In the genomic region with DNA sequence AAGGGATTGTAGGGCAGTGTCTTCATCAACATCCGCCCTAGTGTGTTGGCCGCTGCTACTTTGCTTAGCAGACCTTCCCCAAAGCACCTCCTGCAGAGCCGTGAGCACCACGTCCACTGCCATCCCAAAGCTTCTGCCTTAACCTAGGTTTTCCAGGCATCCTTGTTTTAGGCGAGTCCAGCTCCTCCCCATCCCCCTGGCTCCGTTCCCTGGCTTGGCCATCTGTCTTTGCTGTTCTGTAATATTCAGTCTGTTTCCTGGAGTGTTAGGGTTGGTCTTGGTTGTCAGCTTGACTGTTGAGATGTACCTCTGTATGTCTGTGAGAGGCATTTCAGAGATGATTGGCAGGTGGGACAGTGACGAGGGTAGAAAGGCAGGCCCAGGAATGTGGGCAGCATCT, we compare ENCODE assay signal across 17 mouse cellular contexts.
A peak's percentile ranks its signal among the peaks of the same experiment; 100 is the strongest.
DNase-seq lines count a peak whose midpoint lies in the region; ATAC-seq and TF ChIP-seq lines count a peak whose summit lies in the region.
"Had no signal": no experiment of that assay in that cellular context is flagged by ENCODE, and none has a peak within 500 bp of the region (broad histone marks: within the 10 kb centered on the region; RNA-seq: fewer than 3 reads in every experiment).

No protein-coding gene starts in this region.

- ATAC-seq in CD4-positive, CD25-positive, alpha-beta regulatory T cell, adult 4 months = no peak
- ATAC-seq: hindbrain, embryonic 16.5 days; intestine, embryonic 16.5 days had no signal

- intact Hi-C loops in gastrocnemius, postnatal 14 days (cut with DNase I; ENCODE audit: low total_unique reads) = no loop called here
- intact Hi-C loops in gastrocnemius, adult 2 months (cut with DNase I) = no loop called here

- no peak for TF ChIP-seq CTCF in gastrocnemius, adult 2 months (IDR thresholded peaks at IDR 0.05)

- DNase-seq in right cerebral cortex, adult 18-20 months = peak; percentile 28
- DNase-seq in right cerebral cortex, postnatal 14 days = no peak
- DNase-seq in cerebellum, postnatal 10 days = peak; percentile 82 to 89
- DNase-seq in layer of hippocampus, postnatal 36 days = peak; percentile 13 to 19
- DNase-seq in gastrocnemius, postnatal 14 days = no peak
- no peak for DNase-seq in gastrocnemius, adult 2 months
- DNase-seq: adrenal gland, adult 2 months; lung, postnatal 10 days; spleen, adult 18-20 months; thymus, postnatal 36 days had no signal

- H3K27ac ChIP-seq in gastrocnemius, adult 2 months = no peak overlapping the region
- H3K27ac ChIP-seq: embryonic facial prominence, embryonic 10.5 days; heart, embryonic 15.5 days; limb, embryonic 15.5 days; liver, embryonic 15.5 days had no signal

- H3K4me3 ChIP-seq in gastrocnemius, adult 2 months = no peak overlapping the region
- H3K4me3 ChIP-seq: embryonic facial prominence, embryonic 10.5 days; heart, embryonic 15.5 days; limb, embryonic 15.5 days; liver, embryonic 15.5 days had no signal

Comparison
In these comparisons a context has a peak if more than half of its experiments do, and no peak if none do; other contexts are left out.
1. DNase-seq: peak in right cerebral cortex, adult 18-20 months (single experiment), cerebellum, postnatal 10 days (2 of 2) and layer of hippocampus, postnatal 36 days (2 of 2); none in right cerebral cortex, postnatal 14 days (single experiment), gastrocnemius, postnatal 14 days (single experiment) and gastrocnemius, adult 2 months (single experiment).